Mouse (Mus musculus) testis, postnatal 14 days (tissue): ENCODE data around the gene Cic.
A peak's percentile ranks its signal among the peaks of the same experiment; 100 is the strongest.
"Not testable (repeated sequence)": the region's sequence is repeated elsewhere in the genome, so short reads cannot be mapped to it uniquely, and the experiment has no call there.

ENCODE experiments used
- DNase-seq: peaks from one replicate; pipeline ENCODE4 v3.0.0; 2021; ENCODE audit warnings: low spot score

Gene Cic

DNA sequence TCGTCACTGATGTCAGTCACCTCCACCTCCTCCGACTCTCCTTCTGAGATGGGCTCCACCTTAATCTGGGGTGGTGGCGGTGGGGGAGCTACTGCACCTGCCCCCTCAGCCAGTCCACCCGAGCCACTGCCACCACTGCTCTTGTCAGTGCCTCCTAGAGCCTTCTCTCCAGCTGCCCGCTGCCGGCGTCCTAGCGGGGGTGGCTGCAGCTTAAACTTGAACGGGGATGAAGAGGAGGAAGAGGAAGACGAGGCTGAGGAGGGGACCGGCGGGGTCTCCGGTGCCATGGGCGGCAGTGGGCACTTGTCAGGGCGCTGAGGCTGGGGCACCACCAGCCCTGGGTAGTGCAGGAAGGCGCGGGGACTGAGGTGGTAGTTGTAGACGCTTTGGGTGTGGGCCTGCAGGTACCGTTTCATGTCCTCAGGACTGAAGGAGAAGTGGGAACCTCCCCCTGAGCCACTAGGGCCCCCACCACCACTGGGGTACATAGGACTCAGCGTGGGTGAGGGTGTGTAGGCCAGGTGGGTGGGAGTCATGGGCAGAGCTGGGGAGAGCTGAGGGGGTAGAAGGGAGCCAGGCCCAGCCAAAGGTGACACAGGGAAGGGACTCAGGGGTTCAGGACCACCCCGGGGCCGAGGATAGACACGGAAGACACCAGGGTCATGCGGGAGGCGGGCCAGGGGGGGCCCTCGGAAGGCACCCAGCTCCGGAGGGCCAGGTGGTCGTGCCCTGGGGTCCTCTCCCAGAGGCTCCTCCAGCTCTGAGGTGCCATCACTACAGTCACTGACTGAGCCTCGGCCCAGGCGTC, 22.7 kb upstream of the Cic start:
- DNase-seq, result no peak

- DNase-seq, result no peak
Measured at GRCm38 (mm10) chr7:25246079-25246758, 21.3 kb upstream of the Cic start.

DNA sequence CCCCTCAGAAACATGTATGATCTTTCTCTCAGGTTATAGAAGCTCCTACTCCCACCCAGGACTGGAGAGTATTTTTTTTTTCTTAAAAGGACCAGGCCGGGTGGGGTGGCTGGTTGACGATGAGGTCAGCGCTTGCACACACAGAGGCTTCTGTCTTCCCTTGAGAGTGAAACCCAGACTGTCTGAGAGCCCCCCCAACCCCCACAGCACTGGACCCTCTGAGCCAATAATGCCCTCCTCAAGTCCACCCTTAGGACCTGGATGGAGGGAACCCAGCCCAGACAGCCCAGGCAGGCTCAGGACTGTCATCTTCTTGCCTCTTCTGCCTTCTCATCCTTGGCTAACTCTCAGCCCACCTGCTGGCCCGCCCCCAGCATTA, 20.8 kb upstream of the Cic start:
- no peak for DNase-seq

DNA sequence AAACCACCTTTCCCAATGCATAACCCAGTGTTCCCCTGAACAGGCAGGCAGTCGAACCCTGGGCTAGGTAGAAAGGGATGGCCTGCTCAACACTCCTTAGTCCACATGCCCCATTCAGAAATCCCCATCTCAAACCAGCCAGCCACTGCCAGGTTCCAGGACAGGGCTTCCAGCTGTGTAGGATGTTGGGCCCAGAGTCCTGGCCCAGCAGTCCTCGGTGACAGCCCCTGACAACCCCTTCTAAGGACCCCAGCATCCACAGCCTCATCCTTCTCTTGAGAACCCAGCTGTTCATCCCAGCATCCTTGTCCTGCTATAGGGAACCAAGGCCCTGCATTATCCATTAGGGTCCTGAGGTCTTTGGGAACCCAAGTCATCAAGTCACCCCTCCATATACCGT, 20.0 kb upstream of the Cic start:
- DNase-seq, result no peak

DNA sequence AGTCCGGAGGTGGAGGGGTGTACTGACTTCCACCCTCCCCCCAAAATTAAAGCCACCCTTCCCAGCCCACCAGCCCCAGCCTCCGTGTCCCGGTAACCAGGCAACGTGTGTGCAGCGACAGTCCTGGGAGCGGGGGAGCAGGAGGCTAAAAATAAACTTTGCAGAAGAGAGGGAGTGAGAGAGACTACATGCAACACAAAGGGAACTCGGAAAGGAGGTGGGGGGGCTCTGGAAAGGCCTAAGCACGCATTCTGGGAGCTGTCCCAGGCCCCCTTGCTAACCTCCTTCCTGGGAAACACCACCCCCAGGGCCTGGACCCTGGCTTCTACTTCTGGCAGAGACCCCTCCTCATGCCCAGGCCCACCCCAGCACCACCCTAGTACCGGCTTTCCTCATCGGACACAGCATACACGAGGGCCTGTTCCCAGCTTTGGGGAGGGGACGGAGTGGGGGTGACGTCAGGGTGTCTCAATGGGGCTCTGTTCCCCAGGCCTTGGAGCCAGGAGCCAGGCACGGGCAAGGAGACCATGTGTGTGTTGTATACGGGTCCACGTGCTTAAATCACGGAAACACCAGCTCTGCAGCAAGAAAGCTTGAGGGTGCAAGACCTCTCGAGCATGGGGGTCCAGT, 19.4 kb upstream of the Cic start:
- no peak for DNase-seq

DNA sequence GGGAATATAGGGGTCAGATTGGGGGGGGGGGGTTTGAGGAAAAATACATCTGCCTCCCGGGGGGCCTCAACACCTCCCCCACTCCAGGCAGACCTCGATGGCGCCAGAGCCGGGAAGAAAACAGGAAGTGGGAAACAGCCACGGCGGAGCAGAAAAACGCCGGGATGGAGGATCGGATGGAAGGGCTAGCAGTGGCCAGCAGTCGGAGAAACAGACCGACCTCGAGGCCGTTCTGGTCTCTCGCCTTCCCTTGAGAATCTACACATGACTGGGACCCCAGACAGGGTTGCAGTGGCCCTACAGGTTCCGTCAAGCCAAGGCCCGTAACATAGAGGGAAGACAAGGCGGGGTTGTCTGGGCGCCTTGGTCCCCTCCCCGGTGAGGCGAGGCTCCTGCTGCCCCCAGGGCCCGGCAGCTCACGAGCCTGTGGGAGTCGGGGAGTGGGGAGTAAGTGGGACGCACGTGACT, 18.6 kb upstream of the Cic start:
- DNase-seq, result no peak

DNA sequence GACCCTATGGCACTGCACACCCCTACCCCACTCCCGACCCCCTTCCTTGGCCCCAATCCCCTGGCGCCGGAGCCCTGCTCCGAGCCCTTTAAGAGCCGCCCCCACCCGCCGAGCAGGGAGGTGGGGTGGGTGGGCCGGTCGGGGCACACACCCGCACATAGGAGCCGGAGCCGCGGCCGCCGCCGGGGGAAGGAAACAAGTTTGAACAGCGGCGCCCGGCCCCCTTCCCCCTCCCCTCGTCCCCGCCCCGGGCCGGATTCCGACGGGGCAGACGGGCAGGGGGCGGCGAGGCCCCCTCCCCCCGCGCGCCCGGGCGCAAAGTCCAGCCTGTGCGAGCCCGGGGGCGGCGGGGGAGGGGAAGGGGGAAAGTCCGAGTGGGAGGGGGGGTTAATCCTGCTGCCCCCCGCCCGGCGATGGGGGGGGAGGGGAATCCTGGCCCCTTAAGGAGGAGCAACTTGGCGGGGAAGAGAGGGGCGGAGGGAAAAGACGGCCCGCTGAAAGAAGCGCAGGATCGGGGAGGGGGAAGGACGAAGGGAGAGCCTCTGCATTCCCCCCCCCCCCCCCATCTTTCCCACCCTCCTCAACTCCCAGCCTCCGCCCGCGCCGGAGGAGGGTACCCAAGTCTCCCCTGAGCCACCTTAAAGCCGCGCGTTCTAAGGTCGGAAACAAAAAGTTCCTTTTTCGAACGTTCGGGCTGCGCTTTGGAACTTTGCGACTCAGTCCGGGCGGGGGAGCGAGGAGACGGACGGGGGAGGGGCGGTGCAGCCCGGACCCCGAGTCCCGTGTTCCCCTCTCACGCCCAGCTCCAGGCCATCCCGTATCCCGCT, 18.0 kb upstream of the Cic start:
- peak; percentile 80 for DNase-seq

DNA sequence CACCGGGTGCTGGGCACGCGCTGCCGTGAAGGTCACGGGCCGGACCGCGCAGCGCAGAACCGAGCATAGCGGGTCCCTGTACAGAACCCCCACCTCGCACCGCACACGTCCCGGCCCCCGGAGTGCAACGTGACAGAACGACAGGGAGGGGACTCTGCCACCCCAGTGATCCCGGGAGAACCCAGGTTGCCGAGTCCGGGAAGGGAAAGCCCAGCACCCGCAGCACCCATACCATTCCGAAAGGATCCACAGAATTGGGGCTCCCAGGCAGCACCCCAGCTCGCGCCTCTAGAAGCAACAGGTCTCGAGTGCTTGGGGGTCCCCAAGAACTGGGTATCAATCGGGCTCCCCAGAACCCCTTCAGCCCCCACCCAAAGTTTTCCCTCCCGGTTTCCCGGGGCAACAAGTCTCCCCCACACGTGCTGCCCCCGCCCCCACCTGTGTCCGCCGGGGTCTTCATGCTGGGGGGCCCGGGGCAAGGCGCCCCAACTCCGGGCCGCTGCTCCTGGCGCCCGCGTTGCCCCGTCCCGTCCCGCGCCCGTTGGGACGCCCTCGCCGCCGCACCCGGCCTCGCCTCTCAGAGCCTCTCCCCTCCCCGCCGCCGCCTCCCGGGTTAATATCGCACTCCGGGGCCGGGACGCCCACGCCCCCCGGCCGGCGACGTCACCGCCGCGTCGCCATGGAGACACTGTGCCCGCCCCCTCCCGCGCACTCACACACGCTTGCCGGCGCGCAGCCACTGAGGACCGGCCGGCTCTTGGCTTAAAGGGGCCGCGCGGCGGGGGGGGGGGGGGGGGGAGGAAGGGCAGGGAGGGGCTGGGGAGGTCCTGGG, 17.1 kb upstream of the Cic start, which contains the start of gene Erf:
Gene Erf, minus strand, starts transcription at position 621 of the 832 bp plus-strand sequence.
- peak; percentile 90 for DNase-seq

DNA sequence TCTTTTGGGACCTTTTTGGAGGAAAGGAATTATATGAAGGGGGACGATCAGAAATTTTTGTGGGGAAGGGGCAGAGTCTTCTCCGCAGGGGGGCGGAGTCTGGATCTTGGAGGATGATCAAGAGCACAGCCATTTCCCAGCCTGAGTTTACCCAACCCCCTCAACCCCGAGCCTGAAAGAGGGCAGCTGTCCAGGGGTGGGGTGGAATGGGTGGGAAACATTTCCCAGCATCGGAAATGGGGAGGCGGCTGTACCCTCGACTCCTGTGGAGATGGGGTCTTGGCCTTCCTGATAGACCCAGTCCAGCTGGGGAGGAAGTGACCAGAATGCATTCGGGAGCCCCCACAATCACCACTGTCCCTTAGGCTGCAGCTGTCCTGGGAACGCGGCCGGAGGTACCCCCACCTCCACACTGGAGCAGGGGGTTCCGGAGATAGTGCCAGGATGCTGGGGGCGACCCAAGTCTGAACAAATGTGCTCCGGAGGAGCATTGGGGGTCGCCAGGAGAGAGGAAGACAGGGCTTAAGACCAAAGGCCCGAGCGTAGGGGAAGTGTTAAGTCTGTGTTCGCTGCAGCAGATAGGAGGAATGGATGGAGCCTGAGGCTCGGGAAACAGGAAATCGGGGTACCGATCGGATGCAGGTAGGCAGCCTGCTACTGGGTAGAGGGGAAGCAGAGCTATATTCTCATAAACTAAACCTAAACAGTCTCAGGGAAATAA, 16.3 kb upstream of the Cic start:
- DNase-seq, result peak; percentile 63

- DNase-seq, result no peak
Measured at GRCm38 (mm10) chr7:25251822-25252221, 15.7 kb upstream of the Cic start.

DNA sequence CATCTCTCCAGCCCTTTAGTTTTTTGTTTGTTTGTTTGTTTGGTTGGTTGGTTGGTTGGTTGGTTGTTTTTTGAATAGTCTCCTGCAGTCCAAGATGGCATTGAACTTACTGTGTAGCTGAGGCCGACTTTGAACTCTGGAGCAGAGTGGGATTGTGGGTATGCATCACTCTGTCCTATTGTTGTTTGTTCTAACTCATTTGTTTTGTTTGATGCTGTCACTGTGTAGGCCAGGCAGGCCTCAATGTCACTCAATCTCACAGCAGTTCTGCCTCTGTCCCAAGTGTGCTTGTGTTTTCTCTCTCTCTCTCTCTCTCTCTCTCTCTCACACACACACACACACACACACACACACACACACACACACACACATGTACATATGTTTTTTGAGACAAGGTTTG, 5.6 kb upstream of the Cic start:
- DNase-seq, result no peak

GRCm38 (mm10) chr7:25263968-25264870, 3.3 kb upstream of the Cic start:
- no peak for DNase-seq

DNA sequence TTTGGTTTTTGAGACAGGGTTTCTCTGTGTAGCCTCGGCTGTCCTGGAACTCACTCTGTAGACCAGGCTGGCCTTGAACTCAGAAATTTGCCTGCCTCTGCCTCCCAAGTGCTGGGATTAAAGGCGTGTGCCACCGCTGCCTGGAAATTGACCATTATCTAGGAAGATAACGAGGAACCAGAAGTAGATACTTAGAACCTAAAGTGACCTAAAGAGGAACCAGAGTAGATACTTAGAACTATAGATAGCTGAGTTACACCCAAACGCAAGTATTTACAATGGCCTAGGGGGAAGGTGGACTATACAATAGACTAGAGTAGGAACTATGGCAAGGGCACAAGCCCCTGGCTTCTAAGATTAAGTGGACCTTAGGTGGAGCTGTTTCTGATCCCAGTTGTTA, 1.8 kb upstream of the Cic start:
- DNase-seq, result not testable (repeated sequence)

GRCm38 (mm10) chr7:25266180-25266962, 1.1 kb upstream of the Cic start:
- no peak for DNase-seq

- peak; percentile 100 for DNase-seq
Measured at GRCm38 (mm10) chr7:25267751-25268463, 403 bp downstream of the Cic start.

GRCm38 (mm10) chr7:25268588-25268987, 1.1 kb downstream of the Cic start:
- DNase-seq, result no peak

- DNase-seq, result peak; percentile 24
Measured at GRCm38 (mm10) chr7:25269029-25269428, 1.5 kb downstream of the Cic start.
